Mouse (Mus musculus) bone marrow, adult 2 months (tissue): ENCODE measurements around the gene Nrf1.

ENCODE experiments used
- CTCF ChIP-seq: fragments of 200-500 bp; IDR thresholded peaks from 2 replicates; pipeline ENCODE4 v1.5.1; 2011; ENCODE audit warnings: low read length, control low read depth; ENCODE audit not compliant: control insufficient read depth, insufficient read depth
- POLR2A ChIP-seq: fragments of 200-500 bp; IDR thresholded peaks from 2 replicates; pipeline ENCODE4 v1.6.1; 2011; ENCODE audit warnings: low read depth, mild to moderate bottlenecking, control low read depth, low read length, borderline replicate concordance; ENCODE audit not compliant: control insufficient read depth

- TF ChIP-seq POLR2A (no peak), CTCF (no peak)
Observed at GRCm38 (mm10) chr6:30150471-30150870, 102.7 kb downstream of the Nrf1 start.
